Mouse (Mus musculus): ENCODE data around the gene Nck2. TPM values are rescaled to one million over a fixed set of nuclear protein-coding genes. Genes with fewer than 3 reads are reported as not detected.

Nck2 gene
- polyA plus RNA-seq, 1 experiment from 2014 or later: 17.1 TPM

DNA sequence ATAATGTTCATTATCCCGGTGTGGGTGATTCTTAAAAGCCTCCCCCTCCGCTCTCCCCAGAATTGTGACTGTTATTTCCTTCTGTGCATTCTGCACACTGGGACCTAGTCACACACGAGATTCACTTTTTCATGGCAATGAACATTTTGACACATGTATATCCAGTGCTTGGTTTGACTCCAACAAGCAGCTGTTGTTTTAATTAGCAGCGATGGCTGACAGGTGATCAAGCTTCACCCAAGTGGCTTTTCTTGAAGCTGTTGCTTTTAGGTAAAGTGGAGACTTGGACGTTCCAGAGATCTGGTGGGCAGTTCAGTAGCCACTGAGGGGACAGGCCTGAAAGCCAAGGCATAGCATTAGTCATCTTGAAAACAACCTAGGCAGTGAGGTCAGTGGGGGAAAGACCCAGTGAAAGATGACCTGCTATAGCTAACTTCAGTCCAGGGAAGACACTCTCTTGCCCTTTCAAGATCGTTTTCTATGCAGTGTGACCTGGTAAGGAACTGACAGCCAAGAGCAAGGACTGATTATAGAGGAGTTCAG is 17.3 kb upstream of the Nck2 start:
- WGBS: 71% methylated on average over 6 of the region's 6 CpGs
- Histone ChIP-seq H3K27ac (ENCODE audit: low read depth, low read length) (no peak overlapping the region), H3K4me1 (replicated peaks; ENCODE audit: control insufficient read depth, insufficient read depth, low read length) (peaks cover 8% of the 10 kb centered on the region; the same call in 1 of the 2 replicates), H3K9me3 (ENCODE audit: control insufficient read depth) (no peaks in the 10 kb centered on the region), H3K4me3 (ENCODE audit: low read depth, low read length) (no peak overlapping the region), H3K36me3 (ENCODE audit: control insufficient read depth, insufficient read depth) (no peaks in the 10 kb centered on the region), H3K9ac (ENCODE audit: low read depth, low read length) (no peak overlapping the region), H3K27me3 (replicated peaks; ENCODE audit: control insufficient read depth, insufficient read depth, low read length) (no peaks in the 10 kb centered on the region), H3K4me2 (replicated peaks; ENCODE audit: low read depth) (no peak overlapping the region)
- no peak for ATAC-seq
- TF ChIP-seq CTCF (IDR thresholded peaks at IDR 0.05; ENCODE audit: low read depth): no peak

DNA sequence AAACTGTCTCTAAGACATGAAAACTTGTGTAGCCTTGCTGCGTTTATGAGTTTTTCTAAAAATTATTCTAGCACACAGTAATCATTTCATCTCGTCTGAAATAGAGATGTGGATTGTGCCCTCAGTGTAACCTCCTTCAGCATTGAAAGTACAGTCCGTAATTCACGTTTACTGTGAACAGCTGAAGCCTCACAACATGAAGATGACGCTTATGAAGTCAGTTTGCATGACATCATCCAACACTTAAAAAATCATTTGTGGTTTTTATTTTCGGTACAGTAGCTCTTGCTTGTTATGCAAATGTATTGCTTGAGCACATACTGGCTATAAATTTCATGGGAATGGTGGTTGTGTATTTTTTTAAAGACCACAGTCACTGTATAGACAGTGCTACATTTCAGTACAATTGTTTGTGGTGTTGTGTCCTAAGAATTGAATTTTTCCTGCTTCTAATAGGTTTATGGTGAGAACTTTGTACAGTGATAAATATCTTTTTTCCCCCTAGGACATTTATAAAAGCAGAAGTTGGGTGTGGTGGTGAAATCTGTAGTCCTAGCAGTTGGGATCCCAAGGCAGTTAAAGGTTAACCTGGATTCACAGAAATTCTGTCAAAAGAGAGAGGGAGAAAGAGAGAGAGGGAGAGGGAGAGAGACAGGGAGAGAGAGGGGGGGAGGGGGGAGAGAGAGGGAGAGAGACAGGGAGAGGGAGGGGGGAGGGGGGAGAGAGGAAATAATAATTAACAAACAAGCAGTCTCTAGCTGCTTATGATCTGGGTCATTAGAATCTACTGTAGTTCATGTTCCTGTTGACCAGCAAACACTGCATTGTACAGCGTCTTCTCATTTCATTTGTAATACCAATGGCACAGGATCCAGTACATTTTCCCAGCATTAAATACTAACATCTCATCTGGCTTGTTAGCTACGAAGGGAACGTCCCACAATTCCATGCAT is 14.2 kb upstream of the Nck2 start:
- H3K4me1 ChIP-seq (replicated peaks; ENCODE audit: control insufficient read depth, insufficient read depth, low read length): 0 out of 2 replicates have a peak, but pooled peaks cover 3% of the 10 kb centered on the region
- H3K4me2 ChIP-seq (replicated peaks; ENCODE audit: low read depth): no peak overlapping the region
- H3K27me3 ChIP-seq (replicated peaks; ENCODE audit: control insufficient read depth, insufficient read depth, low read length): no peaks in the 10 kb centered on the region
- H3K9me3 ChIP-seq (ENCODE audit: control insufficient read depth): no peaks in the 10 kb centered on the region
- no peak overlapping the region for H3K9ac ChIP-seq (ENCODE audit: low read depth, low read length)
- H3K27ac ChIP-seq (ENCODE audit: low read depth, low read length): no peak overlapping the region
- no peaks in the 10 kb centered on the region for H3K36me3 ChIP-seq (ENCODE audit: control insufficient read depth, insufficient read depth)
- 47% methylated on average over 9 of the region's 9 CpGs for WGBS
- ATAC-seq: peak; percentile 64
- no peak for TF ChIP-seq CTCF (IDR thresholded peaks at IDR 0.05; ENCODE audit: low read depth)
- no peak overlapping the region for H3K4me3 ChIP-seq (ENCODE audit: low read depth, low read length)

DNA sequence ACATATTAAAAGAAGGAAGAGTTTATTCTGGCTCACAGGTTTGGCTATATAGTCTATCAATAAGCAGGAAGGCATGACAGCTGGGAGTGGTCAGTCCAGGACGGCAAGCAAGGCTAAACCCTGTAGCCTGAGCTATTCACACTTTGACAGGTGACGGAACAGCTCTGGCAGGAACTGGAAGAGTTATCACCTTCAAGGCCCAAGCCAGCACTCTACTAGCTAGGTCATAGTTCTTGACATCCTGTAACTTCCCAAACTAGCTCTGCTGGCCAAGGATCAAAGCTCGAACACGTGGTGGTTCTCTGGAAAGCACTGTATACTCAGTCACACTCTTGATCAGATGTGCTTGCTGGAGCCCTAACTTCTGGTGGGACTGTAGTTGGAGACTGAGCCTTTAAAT is 10.5 kb upstream of the Nck2 start:
- WGBS: 47% methylated on average over 4 of the region's 4 CpGs
- no peak overlapping the region for H3K4me3 ChIP-seq (ENCODE audit: low read depth, low read length)
- no peak for TF ChIP-seq CTCF (IDR thresholded peaks at IDR 0.05; ENCODE audit: low read depth)
- H3K36me3 ChIP-seq (ENCODE audit: control insufficient read depth, insufficient read depth): no peaks in the 10 kb centered on the region
- H3K9ac ChIP-seq (ENCODE audit: low read depth, low read length): no peak overlapping the region
- H3K4me1 ChIP-seq (replicated peaks; ENCODE audit: control insufficient read depth, insufficient read depth, low read length): 0 out of 2 replicates have a peak, but pooled peaks cover 10% of the 10 kb centered on the region
- peak; percentile 65 for ATAC-seq
- no peaks in the 10 kb centered on the region for H3K9me3 ChIP-seq (ENCODE audit: control insufficient read depth)
- no peak overlapping the region for H3K4me2 ChIP-seq (replicated peaks; ENCODE audit: low read depth)
- no peaks in the 10 kb centered on the region for H3K27me3 ChIP-seq (replicated peaks; ENCODE audit: control insufficient read depth, insufficient read depth, low read length)
- 0 out of 2 replicates have a peak overlapping the region, but pooled peaks have one; percentile 23 for H3K27ac ChIP-seq (ENCODE audit: low read depth, low read length)

DNA sequence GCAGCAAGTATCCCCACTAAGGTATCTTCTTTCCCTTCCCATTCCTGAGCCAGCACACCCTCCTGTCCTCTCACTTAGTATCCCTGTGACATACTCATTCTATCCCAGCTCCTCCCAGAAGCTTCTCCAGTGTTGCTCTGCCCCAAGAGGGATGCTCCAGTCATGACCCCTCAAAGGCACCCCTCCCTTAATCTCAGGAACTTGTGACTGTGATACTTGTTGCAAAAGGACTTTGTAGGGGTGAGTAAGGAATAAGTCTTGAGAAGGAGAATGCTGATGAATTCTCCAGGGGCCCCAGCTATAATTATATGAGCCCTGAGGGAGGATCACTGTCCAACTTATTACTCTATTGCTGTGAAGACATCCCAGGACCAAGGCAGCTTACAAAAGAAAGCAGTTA is 7.8 kb upstream of the Nck2 start:
- no peak for TF ChIP-seq CTCF (IDR thresholded peaks at IDR 0.05; ENCODE audit: low read depth)
- ATAC-seq: no peak
- no peak overlapping the region for H3K27ac ChIP-seq (ENCODE audit: low read depth, low read length)

DNA sequence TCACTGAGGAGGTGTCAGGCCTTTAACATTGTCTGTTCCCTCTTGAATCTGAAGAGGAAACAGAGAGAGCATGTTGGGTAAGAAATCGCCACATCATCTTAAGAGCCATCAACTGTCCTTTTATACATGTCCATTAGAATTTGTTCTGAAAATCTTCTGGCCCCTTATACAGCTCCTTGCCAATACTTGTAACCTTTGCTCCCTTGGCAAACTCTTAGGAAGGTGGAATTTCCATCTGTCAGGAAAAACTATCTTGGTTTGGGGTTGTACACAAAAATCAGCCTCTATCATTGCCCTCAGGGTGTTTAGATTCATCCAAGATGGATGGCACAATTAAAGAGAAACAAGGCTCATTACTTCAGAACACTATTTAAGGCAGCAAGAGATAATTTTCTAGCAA is 5.1 kb upstream of the Nck2 start:
- Histone ChIP-seq H3K27me3 (replicated peaks; ENCODE audit: control insufficient read depth, insufficient read depth, low read length) (no peaks in the 10 kb centered on the region), H3K4me2 (replicated peaks; ENCODE audit: low read depth) (no peak overlapping the region), H3K9me3 (ENCODE audit: control insufficient read depth) (no peaks in the 10 kb centered on the region), H3K36me3 (ENCODE audit: control insufficient read depth, insufficient read depth) (no peaks in the 10 kb centered on the region), H3K4me1 (replicated peaks; ENCODE audit: control insufficient read depth, insufficient read depth, low read length) (0 out of 2 replicates have a peak, but pooled peaks cover 7% of the 10 kb centered on the region), H3K4me3 (ENCODE audit: low read depth, low read length) (no peak overlapping the region), H3K9ac (ENCODE audit: low read depth, low read length) (no peak overlapping the region), H3K27ac (ENCODE audit: low read depth, low read length) (no peak overlapping the region)
- 89% methylated on average over 1 of the region's 1 CpGs for WGBS
- no peak for ATAC-seq
- no peak for TF ChIP-seq CTCF (IDR thresholded peaks at IDR 0.05; ENCODE audit: low read depth)

More for the DNA sequence above, 7.8 kb upstream of the Nck2 start:
- Histone ChIP-seq H3K27me3 (replicated peaks; ENCODE audit: control insufficient read depth, insufficient read depth, low read length) (no peaks in the 10 kb centered on the region), H3K36me3 (ENCODE audit: control insufficient read depth, insufficient read depth) (no peaks in the 10 kb centered on the region), H3K4me1 (replicated peaks; ENCODE audit: control insufficient read depth, insufficient read depth, low read length) (0 out of 2 replicates have a peak, but pooled peaks cover 7% of the 10 kb centered on the region), H3K4me3 (ENCODE audit: low read depth, low read length) (no peak overlapping the region), H3K9ac (ENCODE audit: low read depth, low read length) (no peak overlapping the region), H3K9me3 (ENCODE audit: control insufficient read depth) (no peaks in the 10 kb centered on the region), H3K4me2 (replicated peaks; ENCODE audit: low read depth) (no peak overlapping the region)

DNA sequence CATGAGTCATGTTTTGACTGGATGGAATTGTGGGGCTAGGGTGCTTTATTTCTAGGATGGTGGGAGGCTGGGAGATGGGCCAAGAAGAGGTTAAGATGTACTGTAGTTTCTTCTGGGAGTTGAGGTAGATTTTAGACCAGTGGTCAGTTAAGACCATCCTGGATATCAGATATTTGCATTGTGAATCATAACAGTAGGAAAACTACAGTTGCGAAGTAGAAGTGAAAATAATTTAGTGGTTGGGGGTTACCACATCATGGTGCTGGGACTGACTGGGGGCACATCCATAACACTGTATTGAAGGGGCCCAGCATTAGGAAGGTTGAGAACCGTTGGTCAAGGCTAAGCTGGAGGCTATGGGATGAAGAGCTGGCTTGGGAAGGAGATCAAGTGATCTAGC is 1.8 kb upstream of the Nck2 start:
- Histone ChIP-seq H3K4me2 (replicated peaks; ENCODE audit: low read depth) (no peak overlapping the region), H3K9me3 (ENCODE audit: control insufficient read depth) (no peaks in the 10 kb centered on the region), H3K36me3 (ENCODE audit: control insufficient read depth, insufficient read depth) (no peaks in the 10 kb centered on the region), H3K4me1 (replicated peaks; ENCODE audit: control insufficient read depth, insufficient read depth, low read length) (0 out of 2 replicates have a peak, but pooled peaks cover 7% of the 10 kb centered on the region), H3K27me3 (replicated peaks; ENCODE audit: control insufficient read depth, insufficient read depth, low read length) (no peaks in the 10 kb centered on the region), H3K9ac (ENCODE audit: low read depth, low read length) (no peak overlapping the region), H3K4me3 (ENCODE audit: low read depth, low read length) (no peak overlapping the region), H3K27ac (ENCODE audit: low read depth, low read length) (no peak overlapping the region)
- WGBS: 81% methylated on average over 2 of the region's 2 CpGs
- TF ChIP-seq CTCF (IDR thresholded peaks at IDR 0.05; ENCODE audit: low read depth): no peak
- ATAC-seq: no peak

All from intestine, postnatal 0 days (tissue).